Mouse (Mus musculus): ENCODE data around the gene Tmem108. TPM values are rescaled to one million over a fixed set of nuclear protein-coding genes. Genes with fewer than 3 reads are reported as not detected.
A peak's percentile ranks its signal among the peaks of the same experiment; 100 is the strongest.

The Tmem108 gene
- polyA plus RNA-seq, 1 experiment from 2014 or later: 33.0 TPM

DNA sequence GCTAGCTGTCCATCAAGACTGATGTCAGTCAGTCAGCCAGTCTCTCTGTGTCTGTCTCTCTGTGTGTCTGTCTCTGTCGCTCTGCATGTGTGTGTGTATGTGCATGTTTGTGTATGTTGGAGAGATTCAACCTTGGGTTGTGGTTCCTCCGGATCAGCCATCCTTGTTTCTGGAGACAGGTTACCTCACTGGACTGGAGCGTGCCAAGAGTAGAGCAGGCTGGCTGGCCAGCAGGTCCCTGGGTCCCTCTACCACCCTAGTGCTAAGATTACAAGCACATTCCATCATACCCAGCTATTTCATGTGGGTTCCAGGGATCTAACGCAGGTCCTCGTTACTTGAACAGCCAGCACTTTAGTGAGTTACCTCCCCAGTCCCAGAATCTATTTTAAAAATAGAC is 138.6 kb downstream of the Tmem108 start:
- Histone ChIP-seq H3K9me3 (no peaks in the 10 kb centered on the region), H3K4me1 (no peaks in the 10 kb centered on the region), H3K27ac (no peak overlapping the region), H3K4me3 (no peak overlapping the region), H3K9ac (no peak overlapping the region), H3K27me3 (replicated peaks) (no peaks in the 10 kb centered on the region), H3K36me3 (replicated peaks) (no peaks in the 10 kb centered on the region), H3K4me2 (no peak overlapping the region)
- 91% methylated on average over 5 of the region's 5 CpGs for WGBS
- ATAC-seq (replicated peaks): no peak

DNA sequence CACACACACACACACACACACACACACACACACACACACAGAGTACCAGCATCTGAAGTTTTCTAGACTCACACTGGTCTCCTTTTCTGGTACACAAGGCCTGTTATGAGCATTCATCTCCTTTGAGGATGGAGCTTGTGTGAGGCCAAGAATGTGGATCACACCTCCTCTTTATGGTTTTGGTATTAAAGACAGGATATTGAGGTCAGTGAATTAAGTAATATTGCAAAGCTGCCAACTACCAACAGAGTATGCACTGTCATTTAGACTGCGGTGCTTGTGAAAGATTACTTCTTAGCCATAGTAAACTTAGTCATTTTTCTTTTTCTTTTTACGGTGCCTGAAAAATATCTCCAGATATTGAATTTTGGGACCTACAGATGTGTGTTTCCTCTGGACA is 139.8 kb downstream of the Tmem108 start:
- ATAC-seq (replicated peaks): no peak
- no peaks in the 10 kb centered on the region for H3K9me3 ChIP-seq
- WGBS: 95% methylated on average over 2 of the region's 2 CpGs

DNA sequence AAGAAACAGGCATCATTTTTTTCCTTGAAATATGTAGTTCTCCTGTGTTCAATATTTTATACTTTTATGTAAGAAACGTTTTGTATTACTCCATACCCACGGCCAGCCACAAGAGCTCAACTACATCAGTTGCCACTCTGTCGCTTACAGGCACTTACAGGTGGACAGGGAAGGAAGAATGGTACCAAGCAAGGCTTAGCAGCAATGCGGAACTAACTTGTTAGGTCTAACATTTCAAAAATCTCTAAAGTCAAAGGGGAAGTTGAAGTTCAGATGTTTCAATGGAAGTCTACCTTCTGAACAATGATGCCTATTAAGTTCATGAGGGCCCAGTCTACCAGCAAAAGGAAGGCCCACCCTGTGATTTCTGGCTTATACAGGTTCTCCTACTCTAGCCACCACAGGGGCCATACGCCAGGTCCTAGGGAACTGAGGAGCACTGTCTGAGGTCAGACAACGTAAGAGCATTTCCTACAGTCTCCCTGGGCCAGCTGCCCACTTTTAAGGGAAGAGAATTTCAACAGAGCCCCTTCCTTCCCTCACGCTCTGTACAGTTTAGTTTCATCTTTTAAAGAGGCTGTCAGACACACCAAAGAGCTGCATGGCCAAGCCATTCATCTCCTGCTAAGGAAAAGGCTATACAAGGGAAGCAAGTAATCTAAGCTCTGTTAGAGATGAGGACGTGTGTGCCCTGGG is 141.0 kb downstream of the Tmem108 start:
- Histone ChIP-seq H3K36me3 (replicated peaks) (no peaks in the 10 kb centered on the region), H3K4me3 (no peak overlapping the region), H3K27ac (no peak overlapping the region), H3K4me1 (no peaks in the 10 kb centered on the region), H3K9ac (no peak overlapping the region), H3K4me2 (no peak overlapping the region), H3K27me3 (replicated peaks) (no peaks in the 10 kb centered on the region), H3K9me3 (0 out of 2 replicates have a peak, but pooled peaks cover 7% of the 10 kb centered on the region)
- no peak for ATAC-seq (replicated peaks)
- 86% methylated on average over 8 of the region's 8 CpGs for WGBS

More for the DNA sequence above, 139.8 kb downstream of the Tmem108 start:
- no peak overlapping the region for H3K27ac ChIP-seq
- H3K4me1 ChIP-seq: no peaks in the 10 kb centered on the region
- H3K27me3 ChIP-seq (replicated peaks): no peaks in the 10 kb centered on the region
- no peak overlapping the region for H3K9ac ChIP-seq
- no peak overlapping the region for H3K4me3 ChIP-seq
- no peaks in the 10 kb centered on the region for H3K36me3 ChIP-seq (replicated peaks)
- no peak overlapping the region for H3K4me2 ChIP-seq

DNA sequence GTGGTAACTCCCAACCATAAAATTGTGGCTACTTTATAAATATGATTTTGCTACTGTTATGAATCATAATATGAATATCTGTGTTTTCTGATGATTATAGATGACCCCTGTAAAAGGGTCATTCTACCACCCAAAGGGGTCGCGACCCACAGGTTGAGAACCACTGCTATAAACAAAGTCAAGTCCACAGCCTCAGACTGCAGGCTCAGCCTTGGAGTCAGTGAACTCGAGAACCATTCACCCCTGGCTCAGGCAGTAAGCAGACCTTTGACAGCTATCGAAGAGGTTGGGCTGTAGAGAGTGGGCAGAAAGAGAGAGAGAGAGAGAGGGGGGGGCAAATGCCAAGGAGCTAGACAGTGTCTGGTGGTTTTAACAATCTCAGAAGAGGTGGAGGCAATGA is 147.4 kb downstream of the Tmem108 start:
- no peak for ATAC-seq (replicated peaks)
- Histone ChIP-seq H3K27ac (no peak overlapping the region), H3K4me2 (no peak overlapping the region), H3K9ac (no peak overlapping the region), H3K27me3 (replicated peaks) (no peaks in the 10 kb centered on the region), H3K36me3 (replicated peaks) (no peaks in the 10 kb centered on the region), H3K4me1 (no peaks in the 10 kb centered on the region), H3K4me3 (no peak overlapping the region), H3K9me3 (0 out of 2 replicates have a peak, but pooled peaks cover 7% of the 10 kb centered on the region)
- 88% methylated on average over 4 of the region's 4 CpGs for WGBS

GRCm38 (mm10) chr9:103608161-103609058 is 153.2 kb downstream of the Tmem108 start:
- Histone ChIP-seq H3K4me1 (peaks cover 8% of the 10 kb centered on the region), H3K27ac (no peak overlapping the region), H3K27me3 (replicated peaks) (no peaks in the 10 kb centered on the region), H3K9ac (no peak overlapping the region), H3K4me2 (no peak overlapping the region), H3K36me3 (replicated peaks) (no peaks in the 10 kb centered on the region), H3K4me3 (no peak overlapping the region), H3K9me3 (no peaks in the 10 kb centered on the region)
- no peak for ATAC-seq (replicated peaks)
- WGBS: 64% methylated on average over 13 of the region's 13 CpGs

DNA sequence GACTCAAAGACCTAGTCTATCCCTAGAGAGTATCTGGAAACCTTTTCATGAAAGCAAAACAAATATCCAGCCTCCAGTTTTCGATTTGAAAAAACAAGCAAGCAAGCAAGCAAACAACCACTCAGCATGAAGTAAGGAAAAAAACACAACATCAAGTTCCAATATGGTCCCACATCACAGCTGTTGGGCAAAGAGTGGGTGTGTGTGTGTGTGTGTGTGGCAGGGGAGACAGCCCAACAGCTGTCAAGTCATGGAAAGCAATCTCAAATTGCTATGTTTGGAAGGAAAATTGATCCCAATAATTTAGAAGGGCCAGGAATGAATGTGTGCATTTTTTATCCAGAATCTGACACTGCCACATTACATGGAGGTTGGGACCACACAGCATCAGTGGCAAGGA is 155.6 kb downstream of the Tmem108 start:
- Histone ChIP-seq H3K4me2 (no peak overlapping the region), H3K4me1 (peaks cover 8% of the 10 kb centered on the region), H3K27me3 (replicated peaks) (no peaks in the 10 kb centered on the region; the same call in 1 of the 2 replicates), H3K9me3 (no peaks in the 10 kb centered on the region), H3K4me3 (no peak overlapping the region), H3K36me3 (replicated peaks) (no peaks in the 10 kb centered on the region), H3K9ac (no peak overlapping the region), H3K27ac (no peak overlapping the region)
- ATAC-seq (replicated peaks): no peak
- 73% methylated on average over 1 of the region's 1 CpGs for WGBS

- H3K27me3 ChIP-seq (replicated peaks): no peaks in the 10 kb centered on the region; the same call in 1 of the 2 replicates
- no peaks in the 10 kb centered on the region for H3K36me3 ChIP-seq (replicated peaks)
- no peak for ATAC-seq (replicated peaks)
- H3K4me2 ChIP-seq: no peak overlapping the region
- 76% methylated on average over 6 of the region's 6 CpGs for WGBS
- H3K27ac ChIP-seq: no peak overlapping the region
- no peak overlapping the region for H3K4me3 ChIP-seq
- peaks cover 8% of the 10 kb centered on the region for H3K4me1 ChIP-seq
- no peak overlapping the region for H3K9ac ChIP-seq
- no peaks in the 10 kb centered on the region for H3K9me3 ChIP-seq
Observed at GRCm38 (mm10) chr9:103603792-103604191, 157.8 kb downstream of the Tmem108 start.

GRCm38 (mm10) chr9:103601878-103602277 is 159.8 kb downstream of the Tmem108 start:
- H3K4me1 ChIP-seq: no peaks in the 10 kb centered on the region
- no peak overlapping the region for H3K4me3 ChIP-seq
- no peak overlapping the region for H3K4me2 ChIP-seq
- no peak for ATAC-seq (replicated peaks)
- WGBS: 89% methylated on average over 4 of the region's 4 CpGs
- H3K36me3 ChIP-seq (replicated peaks): no peaks in the 10 kb centered on the region
- H3K9me3 ChIP-seq: no peaks in the 10 kb centered on the region
- H3K27me3 ChIP-seq (replicated peaks): no peaks in the 10 kb centered on the region; the same call in 1 of the 2 replicates
- no peak overlapping the region for H3K9ac ChIP-seq
- H3K27ac ChIP-seq: no peak overlapping the region

DNA sequence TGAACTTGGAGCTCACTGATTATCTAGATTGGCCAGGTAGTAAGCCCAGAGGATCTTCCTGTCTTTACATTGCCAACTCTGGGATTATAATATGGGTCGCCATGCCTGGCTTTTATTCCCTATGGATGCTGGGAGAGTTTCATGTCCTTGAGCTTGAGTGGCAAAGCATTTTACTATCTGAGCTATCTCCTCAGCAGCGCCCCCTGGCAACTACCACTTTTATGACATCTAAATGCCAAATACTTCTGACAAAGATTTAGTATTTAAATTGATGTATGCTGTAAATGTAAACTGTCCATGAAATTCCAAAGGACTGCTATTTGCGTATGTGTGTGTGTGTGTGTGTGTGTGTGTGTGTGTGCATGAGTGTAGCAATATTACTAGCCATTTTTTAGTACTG is 160.8 kb downstream of the Tmem108 start:
- 56% methylated on average over 3 of the region's 3 CpGs for WGBS
- no peak overlapping the region for H3K9ac ChIP-seq

DNA sequence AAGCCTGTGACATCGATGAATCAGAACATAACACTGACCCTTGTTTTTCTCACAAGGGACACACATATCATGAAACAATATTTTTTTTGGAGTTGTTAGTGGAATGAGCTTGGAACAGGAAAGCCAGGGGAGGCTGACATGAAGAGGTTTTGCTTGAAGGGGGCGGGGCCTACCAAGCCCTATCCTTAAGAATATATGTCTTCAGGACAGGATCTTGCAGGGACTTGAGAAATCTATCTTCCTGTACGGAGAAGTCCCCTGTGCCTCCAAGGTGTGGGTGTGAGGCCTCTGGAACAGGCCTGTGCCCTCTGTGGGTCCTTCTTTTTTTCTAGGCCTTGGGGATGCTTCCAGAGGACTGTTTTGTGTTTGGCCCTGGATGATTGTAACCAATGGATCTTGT is 161.7 kb downstream of the Tmem108 start:
- ATAC-seq (replicated peaks): no peak
- Histone ChIP-seq H3K9me3 (no peaks in the 10 kb centered on the region), H3K4me2 (no peak overlapping the region), H3K27ac (no peak overlapping the region), H3K4me1 (peaks cover 14% of the 10 kb centered on the region), H3K4me3 (no peak overlapping the region), H3K36me3 (replicated peaks) (no peaks in the 10 kb centered on the region), H3K27me3 (replicated peaks) (no peaks in the 10 kb centered on the region; the same call in 1 of the 2 replicates), H3K9ac (no peak overlapping the region)
- WGBS: 89% methylated on average over 3 of the region's 3 CpGs

More for the DNA sequence above, 160.8 kb downstream of the Tmem108 start:
- Histone ChIP-seq H3K4me3 (no peak overlapping the region), H3K9me3 (no peaks in the 10 kb centered on the region), H3K36me3 (replicated peaks) (no peaks in the 10 kb centered on the region), H3K27ac (no peak overlapping the region), H3K27me3 (replicated peaks) (no peaks in the 10 kb centered on the region; the same call in 1 of the 2 replicates), H3K4me2 (no peak overlapping the region), H3K4me1 (0 out of 2 replicates have a peak, but pooled peaks cover 5% of the 10 kb centered on the region)
- ATAC-seq (replicated peaks): no peak

DNA sequence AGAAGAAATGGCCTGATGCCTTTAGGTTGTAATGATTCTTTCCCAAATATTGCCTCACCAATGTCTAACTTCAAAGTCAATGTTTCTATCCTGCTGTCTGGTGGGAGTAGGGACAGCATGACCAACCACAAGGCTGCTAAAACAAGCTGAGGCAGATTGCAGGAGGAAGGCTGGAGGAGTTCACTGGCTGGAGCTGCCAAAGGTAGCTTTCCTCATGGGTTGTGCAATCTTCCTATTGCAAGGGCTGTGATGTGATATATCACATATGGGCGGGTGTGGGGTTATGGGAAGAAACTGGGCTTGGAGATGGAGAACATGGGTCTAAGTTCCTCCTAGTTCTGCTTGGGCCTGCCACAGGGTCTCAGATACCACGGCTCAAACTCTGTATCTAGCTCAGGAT is 163.8 kb downstream of the Tmem108 start:
- 90% methylated on average over 2 of the region's 2 CpGs for WGBS
- Histone ChIP-seq H3K4me2 (no peak overlapping the region), H3K9me3 (no peaks in the 10 kb centered on the region), H3K27ac (no peak overlapping the region), H3K27me3 (replicated peaks) (no peaks in the 10 kb centered on the region; the same call in 1 of the 2 replicates), H3K9ac (no peak overlapping the region), H3K4me3 (no peak overlapping the region), H3K4me1 (peaks cover 33% of the 10 kb centered on the region), H3K36me3 (replicated peaks) (no peaks in the 10 kb centered on the region)
- no peak for ATAC-seq (replicated peaks)

- Histone ChIP-seq H3K27me3 (replicated peaks) (no peaks in the 10 kb centered on the region), H3K9me3 (no peaks in the 10 kb centered on the region), H3K9ac (no peak overlapping the region), H3K36me3 (replicated peaks) (no peaks in the 10 kb centered on the region), H3K27ac (peak overlapping the region; percentile 82), H3K4me2 (no peak overlapping the region), H3K4me3 (no peak overlapping the region), H3K4me1 (peaks cover 36% of the 10 kb centered on the region)
- WGBS: 15% methylated on average over 6 of the region's 6 CpGs
- ATAC-seq (replicated peaks): peak; percentile 95
Observed at GRCm38 (mm10) chr9:103595190-103595837, 166.3 kb downstream of the Tmem108 start.

All from midbrain, embryonic 15.5 days (tissue).